Mouse (Mus musculus) 3T3-L1 (cell line): ENCODE results near the gene Olfr1254.

Experiments
- DNase-seq: peaks from one replicate; pipeline ENCODE4 v3.0.0-alpha.2; 2015; ENCODE audit warnings: low read depth, low spot score

Olfr1254 gene

DNA sequence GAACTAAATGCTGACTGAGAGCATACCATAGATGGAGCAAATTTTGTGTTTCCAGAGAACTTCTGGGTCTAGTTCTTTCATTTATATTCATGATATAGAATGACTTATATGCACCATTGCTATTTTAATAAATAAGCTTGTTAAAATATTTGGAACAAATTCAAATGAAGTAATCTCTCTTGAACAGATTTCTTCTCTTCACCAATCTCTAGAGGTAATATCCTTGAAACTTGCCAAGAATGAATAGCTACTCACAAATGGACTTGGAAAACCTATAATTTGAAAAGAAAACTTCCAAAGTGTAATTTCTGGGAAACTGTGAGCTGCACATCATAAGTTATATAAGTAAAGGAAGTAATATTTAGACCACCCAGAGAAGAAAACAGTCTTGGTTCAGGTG lies at the start of gene Olfr1254:
TSS of gene Olfr1254 (minus strand) at position 101 of the 400 bp plus-strand sequence.
- no peak for DNase-seq

DNA sequence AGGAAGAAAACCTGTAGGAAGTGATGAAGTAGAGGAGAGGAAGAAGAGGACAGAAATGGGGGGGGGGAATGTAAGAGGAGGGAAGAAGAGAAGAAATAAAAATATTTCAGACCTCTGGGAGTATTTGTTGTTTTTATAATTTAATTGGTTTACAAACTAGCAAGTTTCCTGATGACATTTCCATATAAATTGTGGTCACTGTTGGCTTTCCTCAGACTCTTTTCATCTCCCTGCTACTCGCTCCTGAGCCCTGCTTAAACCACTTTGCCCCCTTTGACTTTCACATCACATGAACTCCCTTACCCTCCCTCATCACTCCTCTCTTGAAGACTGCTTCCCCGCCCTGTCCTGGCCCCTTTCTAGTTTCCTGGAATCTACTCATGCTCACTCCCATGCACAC lies 48.0 kb upstream of the Olfr1254 start, which contains the start of gene Olfr1256:
TSS of gene Olfr1256 (minus strand) at position 101 of the 400 bp plus-strand sequence.
- DNase-seq, result no peak

GRCm38 (mm10) chr2:89820216-89820615 lies 26.8 kb upstream of the Olfr1254 start:
- no peak for DNase-seq

- DNase-seq, result no peak
These were observed 18.3 kb upstream of the Olfr1254 start, which contains the start of gene Olfr1255 for GRCm38 (mm10) chr2:89811751-89812150. Gene Olfr1255, plus strand, starts transcription at chr2:89812051.

DNA sequence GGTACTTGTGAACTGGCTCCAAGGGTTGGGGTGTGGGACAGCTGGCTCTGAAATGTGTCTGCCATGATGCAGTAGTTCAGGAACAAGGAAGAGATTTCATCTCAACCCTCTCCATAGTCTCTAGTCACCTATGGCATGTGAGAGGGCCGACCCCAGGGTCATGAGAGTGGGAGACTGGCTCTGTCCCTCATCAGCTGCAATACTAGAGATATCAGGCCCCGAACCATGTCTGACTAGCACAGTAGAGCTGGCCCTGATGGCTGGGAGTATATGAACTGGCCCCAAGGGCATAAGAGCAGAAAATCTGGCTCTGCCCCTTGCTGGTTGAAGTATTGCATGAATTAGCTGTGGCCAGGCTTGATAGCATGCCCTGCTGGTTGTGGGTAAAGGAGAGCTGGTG lies 17.3 kb upstream of the Olfr1254 start:
- no peak for DNase-seq

DNA sequence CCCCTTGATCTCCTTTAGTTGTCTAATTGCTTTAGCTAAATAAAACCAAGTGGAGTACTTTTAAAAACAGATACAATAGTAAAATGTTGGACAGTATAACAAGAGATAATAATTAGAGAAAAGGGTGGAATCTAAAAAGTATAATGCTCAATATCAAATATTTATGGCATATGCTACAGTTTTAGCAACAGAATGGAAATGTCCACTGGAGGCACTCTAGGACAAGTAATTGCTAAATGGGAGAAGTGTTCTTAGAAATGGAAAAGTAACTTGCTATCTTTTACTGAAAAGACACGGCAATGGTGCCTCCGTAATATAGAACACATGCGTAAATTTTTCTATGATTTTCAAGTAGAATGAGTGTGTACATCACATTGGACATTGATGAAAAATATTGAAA lies 6.2 kb upstream of the Olfr1254 start:
- no peak for DNase-seq

DNA sequence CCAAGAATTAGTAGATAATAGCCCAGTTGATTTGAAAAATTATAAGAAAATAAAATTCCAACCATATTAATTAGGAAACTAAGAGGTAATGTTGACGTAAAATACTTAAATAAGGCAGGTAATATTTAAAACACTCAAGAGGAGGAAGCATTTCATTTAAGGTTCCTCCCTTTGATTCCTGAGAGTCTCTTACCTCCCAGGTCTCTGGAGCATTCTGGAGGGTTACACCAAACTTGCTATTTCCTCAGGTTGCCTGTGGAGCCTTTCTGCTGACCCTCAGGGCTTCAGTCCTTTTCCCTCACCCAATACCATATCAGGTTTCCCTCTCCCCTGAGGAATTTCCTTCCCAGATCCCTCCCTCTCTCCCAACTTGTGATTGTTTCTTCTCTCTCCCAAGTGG lies 36.4 kb downstream of the Olfr1254 start, which contains the start of gene Olfr1253:
TSS of gene Olfr1253 (minus strand) at position 101 of the 400 bp plus-strand sequence.
- no peak for DNase-seq
